Mouse (Mus musculus): ENCODE data around the gene Hoxb5.

Gene Hoxb5

DNA sequence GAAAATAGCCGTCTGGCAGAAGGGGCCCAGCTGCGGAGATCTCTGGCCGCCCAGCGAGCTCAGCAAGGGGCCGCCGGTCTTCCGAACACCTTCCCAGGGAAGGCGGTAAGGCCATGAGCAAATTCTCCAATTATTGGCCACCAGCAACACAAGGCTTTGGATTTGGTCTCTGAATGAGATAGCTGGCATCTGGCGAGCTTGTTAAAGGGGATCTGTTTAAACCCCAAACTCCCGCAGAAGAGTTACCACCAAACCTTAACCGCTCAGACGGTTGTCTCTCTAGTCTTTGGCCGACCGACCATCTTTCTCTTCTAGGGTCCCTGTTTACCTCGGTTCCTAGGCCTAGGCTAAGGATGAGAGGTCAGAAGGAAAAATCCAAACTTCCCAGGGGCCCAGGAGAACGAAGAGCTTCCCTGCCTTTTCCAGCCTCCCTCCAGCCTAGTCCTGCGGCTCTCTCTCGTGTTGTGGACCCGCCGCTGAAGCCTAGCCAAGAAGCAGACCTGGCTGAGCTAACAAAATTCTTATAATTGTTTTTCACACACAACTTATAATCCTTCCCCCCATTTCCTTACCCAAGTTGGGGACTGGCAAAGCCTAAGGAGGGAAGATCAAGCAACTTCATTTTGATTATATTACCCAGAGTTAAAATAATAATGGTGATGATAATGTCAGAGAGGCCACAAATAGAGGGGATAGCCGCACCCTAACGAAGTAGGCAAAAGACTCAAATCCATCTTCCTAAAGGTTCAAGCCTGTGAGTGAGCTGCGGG is 570 bp upstream of the Hoxb5 start:
- DNase-seq (ENCODE audit: low spot score) = no peak

- no peak for DNase-seq (ENCODE audit: low spot score)
Measured at GRCm38 (mm10) chr11:96304381-96305195, 1.5 kb downstream of the Hoxb5 start.

- DNase-seq (ENCODE audit: low spot score) = no peak
Measured at GRCm38 (mm10) chr11:96305505-96306182, 2.5 kb downstream of the Hoxb5 start.

- DNase-seq (ENCODE audit: low spot score) = no peak
Measured at GRCm38 (mm10) chr11:96306183-96306907, 3.2 kb downstream of the Hoxb5 start.

- DNase-seq (ENCODE audit: low spot score) = no peak
Measured at GRCm38 (mm10) chr11:96306908-96307269, 3.8 kb downstream of the Hoxb5 start.

DNA sequence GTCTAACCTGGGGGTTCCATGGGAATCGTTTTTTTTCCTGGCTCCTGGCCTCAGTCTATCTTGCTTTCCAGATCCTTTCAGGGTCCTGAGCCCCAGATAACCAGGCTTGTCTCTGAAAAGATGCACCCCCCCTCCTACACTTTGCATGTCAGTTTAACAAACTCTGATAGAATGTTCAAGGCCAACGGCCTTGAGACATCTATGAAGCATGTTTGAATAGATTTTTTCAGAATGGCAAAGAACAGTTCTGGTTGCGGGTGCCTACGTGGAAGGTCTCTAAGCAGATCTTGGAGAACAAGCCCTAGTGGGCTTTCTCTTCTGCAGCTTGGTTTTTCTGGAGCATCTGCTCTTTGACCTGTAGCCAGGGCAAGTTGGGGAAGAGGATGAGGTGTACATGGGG is 5.6 kb downstream of the Hoxb5 start:
- DNase-seq (ENCODE audit: low spot score) = no peak

- DNase-seq (ENCODE audit: low spot score) = no peak
Measured at GRCm38 (mm10) chr11:96309288-96309687, 6.2 kb downstream of the Hoxb5 start.

DNA sequence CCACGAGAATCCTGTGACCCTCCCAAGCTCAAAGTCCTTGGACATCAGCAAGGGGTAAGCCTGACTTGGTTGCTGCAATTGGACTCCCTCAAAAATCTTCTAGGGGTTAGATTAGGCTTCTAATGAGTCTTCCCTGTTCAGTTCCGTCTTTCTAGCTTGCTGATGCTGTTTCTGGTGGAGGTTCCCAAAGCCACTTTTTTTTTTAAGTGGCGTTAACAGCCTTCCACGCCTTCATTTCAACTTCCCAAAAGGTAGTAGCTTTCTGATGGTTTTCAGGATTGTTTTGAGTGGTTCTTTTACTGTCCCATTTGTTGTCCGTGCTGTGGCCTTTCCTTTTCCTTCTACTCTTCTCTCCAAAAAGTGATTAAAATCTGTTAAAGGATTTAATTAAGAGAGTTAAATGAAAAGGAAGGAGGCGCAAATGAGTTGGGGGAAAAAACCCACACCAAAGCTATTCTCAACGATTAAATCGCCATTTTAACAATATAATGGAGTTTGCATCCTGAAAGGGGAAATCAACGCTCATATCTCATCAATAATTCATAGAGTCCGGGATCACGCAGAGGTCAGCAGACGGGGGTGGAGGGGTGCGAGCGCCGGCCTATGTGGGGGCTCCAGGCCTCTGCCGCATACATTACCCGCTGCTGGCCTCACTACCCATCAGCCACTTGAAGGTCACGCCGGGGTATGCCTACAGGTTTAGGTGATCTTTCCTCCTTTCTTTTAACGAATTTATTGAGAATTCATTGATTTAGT is 7.2 kb downstream of the Hoxb5 start:
- no peak for DNase-seq (ENCODE audit: low spot score)

DNA sequence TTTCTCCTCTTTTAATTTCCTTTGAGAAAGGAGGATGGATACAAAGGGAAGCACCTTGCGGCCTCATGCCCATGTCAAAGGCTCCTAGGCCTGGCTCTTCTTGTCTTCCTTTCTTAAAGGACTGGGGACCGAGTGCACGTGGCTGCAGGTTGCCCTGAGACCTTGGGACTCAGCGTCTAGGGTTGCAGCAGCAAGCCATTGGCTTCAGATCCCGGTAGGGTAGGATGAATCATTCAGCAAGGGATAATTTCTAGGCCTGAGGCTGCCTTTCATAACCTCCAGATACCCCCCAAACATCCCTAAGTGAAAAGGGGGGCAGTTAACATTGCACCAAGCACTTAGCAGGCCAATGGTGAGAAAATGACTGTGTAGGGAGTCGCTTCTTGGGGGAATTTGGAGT is 8.0 kb downstream of the Hoxb5 start:
- no peak for DNase-seq (ENCODE audit: low spot score)

GRCm38 (mm10) chr11:96311520-96312417 is 8.6 kb downstream of the Hoxb5 start:
- DNase-seq (ENCODE audit: low spot score) = no peak

DNA sequence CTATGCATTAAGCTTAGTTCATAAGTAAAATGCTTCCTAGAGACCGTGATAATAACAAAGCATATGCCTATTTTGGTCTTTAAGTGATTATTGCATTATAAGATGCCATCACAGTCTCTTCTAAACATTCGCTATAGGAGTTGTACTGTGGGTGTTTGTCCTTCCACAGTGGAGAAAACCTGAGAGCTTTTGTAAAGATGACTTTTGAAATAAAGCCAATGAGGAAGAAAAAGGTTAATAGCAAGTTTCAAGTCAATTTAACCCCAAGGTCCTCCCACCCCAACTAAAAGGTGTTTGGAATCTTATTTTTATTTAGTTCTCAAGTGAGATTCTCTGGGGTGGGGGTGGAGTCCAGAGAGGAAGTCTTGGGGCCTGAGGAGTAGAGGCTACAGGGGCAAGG is 10.0 kb downstream of the Hoxb5 start:
- DNase-seq (ENCODE audit: low spot score) = no peak

- no peak for DNase-seq (ENCODE audit: low spot score)
Measured at GRCm38 (mm10) chr11:96313806-96314428, 10.8 kb downstream of the Hoxb5 start.

DNA sequence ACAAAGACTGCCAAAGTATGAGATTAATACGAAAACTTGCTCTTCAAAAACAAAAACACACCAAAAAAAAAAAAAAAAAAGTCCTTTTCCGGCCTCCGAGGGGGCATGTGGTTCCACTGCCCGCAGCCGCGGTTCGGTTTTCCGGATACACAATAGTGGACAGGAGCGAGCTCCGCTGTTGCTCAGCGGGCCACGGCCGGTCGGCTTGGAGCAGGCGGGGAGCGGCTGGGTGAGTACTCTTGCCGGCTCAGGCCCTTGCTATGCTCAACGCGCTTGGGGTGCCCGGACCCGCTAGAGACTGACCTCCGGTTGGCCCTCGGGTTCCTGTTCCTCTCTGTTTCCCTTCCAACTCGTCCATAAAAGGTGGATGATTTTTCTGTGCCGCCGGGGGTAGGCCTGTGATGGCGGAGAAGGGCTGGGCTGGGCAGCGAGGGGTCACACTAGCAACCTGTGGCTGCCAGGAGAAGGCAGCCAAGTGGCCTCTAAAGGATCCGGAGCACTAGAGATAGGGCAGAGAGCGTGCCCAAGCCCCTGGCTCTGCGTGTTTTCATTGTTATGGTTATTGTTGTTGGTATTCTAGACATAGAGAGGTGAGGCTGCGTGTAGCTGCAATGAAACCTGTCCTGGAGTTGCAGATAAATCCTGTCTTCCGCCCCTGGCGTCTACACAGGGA is 11.7 kb downstream of the Hoxb5 start:
- no peak for DNase-seq (ENCODE audit: low spot score)

GRCm38 (mm10) chr11:96315344-96315681 is 12.2 kb downstream of the Hoxb5 start:
- DNase-seq (ENCODE audit: low spot score) = no peak

- DNase-seq (ENCODE audit: low spot score) = no peak
Measured at GRCm38 (mm10) chr11:96316696-96317607, 13.8 kb downstream of the Hoxb5 start.

- no peak for DNase-seq (ENCODE audit: low spot score)
Measured at GRCm38 (mm10) chr11:96317608-96318367, 14.7 kb downstream of the Hoxb5 start, which contains the start of gene Hoxb4. Gene Hoxb4, plus strand, starts transcription at chr11:96318267.

- no peak for DNase-seq (ENCODE audit: low spot score)
Measured at GRCm38 (mm10) chr11:96318368-96319070, 15.4 kb downstream of the Hoxb5 start.

All from layer of hippocampus, adult 9-10 months (tissue).